Mouse (Mus musculus): Measurements from ENCODE around the gene Sdcbp2. TPM values are rescaled to one million over a fixed set of nuclear protein-coding genes. Genes with fewer than 3 reads are reported as not detected.

Gene Sdcbp2
- polyA plus RNA-seq, 1 experiment = not detected

- TF ChIP-seq GATA1 (IDR thresholded peaks at IDR 0.05; ENCODE audit: low read length) = no peak
These were observed 22.8 kb upstream of the Sdcbp2 start for GRCm38 (mm10) chr2:151549615-151550121.

DNA sequence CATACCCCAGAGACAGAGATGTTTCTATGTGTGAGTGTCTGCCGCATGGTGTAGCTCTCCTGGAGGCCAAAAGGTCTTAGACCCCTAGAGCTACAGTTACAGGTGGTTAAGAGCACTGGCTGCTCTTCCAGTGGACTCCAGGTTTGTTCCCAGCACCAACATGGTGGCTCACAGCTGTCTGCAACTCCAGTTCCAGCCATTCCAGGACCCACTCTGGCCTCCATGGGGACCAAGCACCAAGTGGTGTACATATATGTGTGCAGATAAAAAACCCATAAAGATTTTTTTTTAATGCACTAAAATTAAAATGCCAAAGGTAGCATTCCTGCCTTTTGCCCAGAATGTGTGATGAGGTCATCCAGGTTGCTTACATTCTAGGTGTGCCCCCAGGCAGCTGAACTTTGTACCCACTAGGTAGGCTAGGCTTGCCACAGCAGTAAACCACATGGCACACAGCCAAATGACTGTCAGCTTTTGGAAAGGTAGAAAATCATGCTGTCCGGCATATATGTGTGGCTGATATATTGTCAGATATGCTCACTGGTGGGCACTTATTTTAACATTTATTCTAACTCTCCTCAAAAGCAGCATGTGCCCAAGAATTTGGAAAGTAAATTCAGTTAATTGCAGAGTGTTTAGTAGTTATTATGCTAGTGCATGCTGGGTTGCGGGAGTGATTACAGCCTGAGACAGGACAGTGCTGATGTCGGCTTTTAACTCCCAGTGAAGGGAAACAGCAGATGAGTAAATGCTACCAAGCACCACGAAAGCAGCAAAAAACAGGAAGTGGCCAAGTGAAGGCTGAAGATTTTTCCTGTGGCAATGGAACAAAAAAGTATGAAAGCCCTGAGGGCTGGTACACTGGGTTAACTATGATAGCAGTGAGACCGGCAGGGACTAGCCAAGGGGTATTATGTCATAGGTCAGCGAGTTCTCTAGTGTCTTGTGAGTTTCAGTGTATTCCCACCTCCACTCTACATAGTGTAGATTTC, 9.2 kb upstream of the Sdcbp2 start:
- TF ChIP-seq GATA1 (IDR thresholded peaks at IDR 0.05; ENCODE audit: low read length) = no peak

GRCm38 (mm10) chr2:151564006-151564405, 8.4 kb upstream of the Sdcbp2 start:
- no peak for TF ChIP-seq GATA1 (IDR thresholded peaks at IDR 0.05; ENCODE audit: low read length)

DNA sequence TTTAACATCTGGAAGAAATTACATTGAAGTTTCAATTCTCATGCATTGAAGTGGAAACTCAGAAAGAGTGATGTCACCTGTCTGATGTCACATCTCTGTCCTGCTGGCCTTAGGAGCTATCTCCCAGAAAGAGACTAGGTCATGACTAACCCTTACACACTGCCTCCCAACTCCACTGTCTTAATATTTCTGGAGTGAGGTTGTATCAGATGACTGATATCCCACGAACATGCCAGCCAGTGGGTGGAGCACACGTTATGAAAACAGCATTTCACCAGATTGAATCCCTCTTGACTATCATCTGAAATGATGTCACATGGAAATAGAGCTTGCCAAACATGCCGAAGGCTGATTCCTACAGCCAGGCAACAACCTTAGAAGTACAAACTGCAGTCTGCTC, 7.4 kb upstream of the Sdcbp2 start:
- TF ChIP-seq GATA1 (IDR thresholded peaks at IDR 0.05; ENCODE audit: low read length) = no peak

- no peak for TF ChIP-seq GATA1 (IDR thresholded peaks at IDR 0.05; ENCODE audit: low read length)
These were observed 5.6 kb upstream of the Sdcbp2 start for GRCm38 (mm10) chr2:151566856-151567255.

DNA sequence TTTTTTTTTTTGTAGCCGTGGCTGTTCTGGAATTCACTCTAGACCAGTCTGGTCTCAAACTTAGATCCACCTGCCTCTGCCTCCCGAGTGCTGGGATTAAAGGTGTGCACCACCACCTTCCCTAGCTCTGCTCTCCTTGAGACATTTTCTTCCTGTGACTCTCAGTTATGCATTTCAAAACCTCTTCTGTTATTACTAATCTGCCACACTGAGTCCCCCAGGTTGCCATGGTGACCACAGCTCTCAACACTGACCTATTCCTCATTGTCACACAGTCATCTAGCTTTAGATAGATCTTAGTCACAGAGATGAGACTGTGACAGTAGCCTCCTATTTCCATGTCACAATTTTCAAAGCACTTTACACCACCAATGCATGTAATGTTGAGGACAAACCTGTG, 3.0 kb upstream of the Sdcbp2 start:
- no peak for TF ChIP-seq GATA1 (IDR thresholded peaks at IDR 0.05; ENCODE audit: low read length)

DNA sequence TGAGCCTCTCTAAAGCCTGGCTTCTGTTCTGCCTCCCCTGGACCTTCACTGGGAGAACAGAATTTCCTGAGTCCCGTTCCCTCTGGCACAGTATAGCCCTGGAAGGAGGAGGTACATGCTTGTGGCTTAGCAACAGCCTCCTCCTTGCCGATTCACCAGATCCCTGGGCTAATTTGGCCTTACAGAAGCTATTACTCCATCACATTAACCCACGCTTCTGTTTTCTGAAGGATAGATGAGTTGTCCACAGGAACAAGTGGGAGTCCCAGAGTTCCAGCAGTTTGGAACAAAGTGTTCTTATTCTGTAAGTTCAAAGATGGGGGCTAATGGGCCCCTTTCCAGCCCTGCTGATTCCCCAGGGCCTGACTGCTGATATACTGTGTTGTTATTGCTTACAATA, 1.2 kb downstream of the Sdcbp2 start:
- TF ChIP-seq GATA1 (IDR thresholded peaks at IDR 0.05; ENCODE audit: low read length) = no peak

DNA sequence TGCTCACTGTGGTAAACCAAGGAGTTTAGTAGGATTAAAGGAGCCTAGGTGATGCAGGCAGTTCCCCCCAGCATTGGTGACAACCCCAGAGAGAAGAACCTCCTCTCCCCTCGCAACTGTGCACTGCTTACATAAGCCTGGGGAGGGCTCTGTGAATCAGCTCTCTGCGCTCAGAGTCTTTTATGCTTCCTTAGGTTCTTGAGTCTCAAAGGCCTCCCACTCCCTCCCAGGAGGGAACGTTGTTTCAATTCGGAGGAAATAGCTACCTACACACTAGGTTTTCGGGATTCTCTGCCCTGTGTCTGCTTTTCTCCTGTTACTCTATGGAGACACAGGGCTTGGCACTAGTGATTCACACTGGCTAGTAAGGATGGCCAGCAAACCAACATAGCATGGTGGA, 2.2 kb downstream of the Sdcbp2 start:
- TF ChIP-seq GATA1 (IDR thresholded peaks at IDR 0.05; ENCODE audit: low read length) = no peak

DNA sequence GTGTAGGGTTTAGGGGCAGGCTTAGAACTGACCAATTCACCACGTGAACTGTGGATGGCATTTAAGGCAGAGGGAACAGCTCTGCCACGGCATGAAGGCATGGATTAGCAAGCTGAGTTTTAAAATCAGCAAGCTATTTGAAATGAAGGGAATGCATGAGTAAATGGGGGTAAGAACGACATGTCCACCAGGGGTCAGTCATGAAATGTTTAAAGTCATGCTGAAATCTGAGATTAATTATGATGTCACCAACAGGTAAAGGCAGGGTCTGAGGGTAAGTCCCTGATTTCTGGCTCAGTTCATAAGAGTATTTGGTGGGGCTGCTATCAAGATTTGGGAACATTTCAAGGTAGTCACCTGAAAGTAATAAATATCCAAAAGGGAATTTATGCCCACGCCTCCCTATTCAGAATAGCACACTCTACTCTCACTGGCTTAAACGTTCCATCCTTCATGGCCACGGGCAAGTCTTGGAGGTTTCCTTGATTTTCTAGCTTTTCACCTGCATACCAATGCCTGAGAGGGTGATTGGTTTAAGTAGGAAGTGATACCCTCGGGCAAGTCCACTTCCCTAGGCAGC, 2.8 kb downstream of the Sdcbp2 start:
- no peak for TF ChIP-seq GATA1 (IDR thresholded peaks at IDR 0.05; ENCODE audit: low read length)

- TF ChIP-seq GATA1 (IDR thresholded peaks at IDR 0.05; ENCODE audit: low read length) = no peak
These were observed 3.4 kb downstream of the Sdcbp2 start for GRCm38 (mm10) chr2:151575699-151576389.

DNA sequence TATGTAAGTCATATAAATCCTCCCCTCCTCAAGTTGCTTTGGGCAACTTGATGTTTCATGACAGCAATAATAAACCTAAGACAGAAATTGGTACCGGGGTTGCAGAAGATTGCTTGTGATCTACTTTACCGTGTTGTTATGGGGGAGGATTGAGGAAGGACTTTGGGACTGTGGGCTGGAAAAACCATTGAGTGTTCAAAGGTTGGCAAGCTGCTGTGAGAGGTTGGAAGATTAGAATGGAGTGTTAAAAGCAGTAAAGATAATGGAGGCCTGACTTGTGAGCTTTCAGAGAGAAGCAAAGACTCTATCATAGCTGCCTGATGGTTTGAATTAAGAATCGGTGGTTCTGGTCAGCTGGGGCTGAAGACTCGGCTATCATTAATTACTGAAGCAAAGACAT, 6.8 kb downstream of the Sdcbp2 start:
- TF ChIP-seq GATA1 (IDR thresholded peaks at IDR 0.05; ENCODE audit: low read length) = no peak

DNA sequence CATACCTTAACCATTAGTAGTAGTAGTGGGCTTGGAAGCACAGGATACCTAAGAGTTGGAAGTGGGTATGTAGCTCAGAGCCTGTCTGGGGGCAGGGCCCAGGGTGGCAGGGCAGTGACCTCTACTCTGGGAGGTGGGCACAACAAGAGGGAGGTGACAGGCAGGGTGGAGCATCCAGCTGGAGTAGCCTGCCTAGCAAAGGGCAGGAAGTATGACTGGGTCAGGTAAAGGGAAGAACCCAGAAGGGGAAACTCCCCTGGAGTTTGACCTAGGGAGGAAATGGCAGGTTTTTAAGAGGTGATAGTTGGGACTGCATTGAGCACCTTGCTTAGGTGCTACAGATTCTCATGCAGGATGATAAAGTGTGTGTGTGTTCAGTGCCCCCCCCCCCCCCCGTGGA, 8.5 kb downstream of the Sdcbp2 start:
- no peak for TF ChIP-seq GATA1 (IDR thresholded peaks at IDR 0.05; ENCODE audit: low read length)

- no peak for TF ChIP-seq GATA1 (IDR thresholded peaks at IDR 0.05; ENCODE audit: low read length)
These were observed 13.5 kb downstream of the Sdcbp2 start for GRCm38 (mm10) chr2:151585934-151586333.

DNA sequence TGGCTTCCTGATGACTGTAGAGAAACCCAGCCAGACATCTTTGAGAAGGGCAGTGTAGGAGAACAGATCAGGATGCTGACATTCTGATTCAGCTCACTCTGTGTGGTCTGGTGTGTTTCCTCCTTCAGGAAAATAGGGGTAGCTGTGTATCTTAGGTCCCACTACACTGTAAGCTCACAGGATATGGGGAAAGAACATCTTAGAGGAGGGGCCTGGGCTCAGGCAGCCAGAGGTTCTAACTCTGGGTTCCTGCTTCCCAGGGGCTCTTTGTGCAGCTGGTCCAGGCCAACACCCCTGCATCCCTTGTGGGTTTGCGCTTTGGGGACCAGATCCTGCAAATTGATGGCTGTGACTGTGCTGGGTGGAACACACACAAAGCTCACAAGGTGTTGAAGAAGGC, 14.4 kb downstream of the Sdcbp2 start:
- no peak for TF ChIP-seq GATA1 (IDR thresholded peaks at IDR 0.05; ENCODE audit: low read length)

- no peak for TF ChIP-seq GATA1 (IDR thresholded peaks at IDR 0.05; ENCODE audit: low read length)
These were observed 14.9 kb downstream of the Sdcbp2 start for GRCm38 (mm10) chr2:151587306-151587705.

- TF ChIP-seq GATA1 (IDR thresholded peaks at IDR 0.05; ENCODE audit: low read length) = no peak
These were observed 25.6 kb downstream of the Sdcbp2 start for GRCm38 (mm10) chr2:151598068-151598467.

All from G1E-ER4 (cell line).